Mouse (Mus musculus) heart, adult 2 months (tissue): Measurements from ENCODE around the gene Erich6b. TPM values are rescaled to one million over a fixed set of nuclear protein-coding genes. Genes with fewer than 3 reads are reported as not detected.

Experiments used
- DNase-seq, 2 experiments: peaks; one replicate each; pipeline ENCODE4 v3.0.0; 2021
- H3K27ac ChIP-seq: fragments of 200-600 bp; 2 replicates; pipeline ENCODE4 v1.8.1; 2022
- H3K27me3 ChIP-seq: fragments of 200-500 bp; 2 replicates; pipeline ENCODE4 v1.6.1; 2012; ENCODE audit warnings: mild to moderate bottlenecking, low read length, inconsistent platforms, mixed read lengths; ENCODE audit not compliant: control insufficient read depth, insufficient read depth
- H3K36me3 ChIP-seq: fragments of 200-500 bp; 2 replicates; pipeline ENCODE4 v1.6.1; 2012; ENCODE audit warnings: low read length, inconsistent platforms; ENCODE audit not compliant: control insufficient read depth, insufficient read depth
- H3K4me1 ChIP-seq: fragments of 200-500 bp; 2 replicates; pipeline ENCODE4 v1.6.1; 2011; ENCODE audit warnings: low read length; ENCODE audit not compliant: control insufficient read depth, insufficient read depth
- H3K4me3 ChIP-seq: fragments of 200-600 bp; 2 replicates; pipeline ENCODE4 v1.8.1; 2022
- H3K79me2 ChIP-seq: fragments of 200-500 bp; replicated peaks from 2 replicates; pipeline ENCODE4 v1.6.1; 2012; ENCODE audit warnings: mild to moderate bottlenecking, inconsistent platforms, low read length, moderate library complexity, mixed read lengths; ENCODE audit not compliant: control insufficient read depth, insufficient read depth
- H3K9ac ChIP-seq: fragments of 200-500 bp; 2 replicates; pipeline ENCODE4 v1.6.1; 2012; ENCODE audit warnings: low read depth, mild to moderate bottlenecking, control low read depth, inconsistent platforms, low read length, mixed read lengths
- CTCF ChIP-seq: fragments of 200-600 bp; IDR thresholded peaks from 2 replicates; pipeline ENCODE4 v1.8.1; 2022; ENCODE audit warnings: antibody characterized with exemption, mild to moderate bottlenecking, moderate library complexity
- EP300 ChIP-seq: fragments of 200-500 bp; IDR thresholded peaks from 2 replicates; pipeline ENCODE4 v1.6.1; 2011; ENCODE audit warnings: low read depth, low read length, control low read depth; ENCODE audit not compliant: insufficient read depth
- POLR2A ChIP-seq: fragments of 200-500 bp; IDR thresholded peaks from 2 replicates; pipeline ENCODE4 v1.6.1; 2011; ENCODE audit warnings: mild to moderate bottlenecking, low read depth, low read length, control low read depth; ENCODE audit not compliant: insufficient read depth
- WGBS: fragments of 180-500 bp; shearing (Covaris S2); methylation state at CpG from one replicate; pipeline ENCODE4 v1.1.7; 2018; 5-methylcytosine and 5-hydroxymethylcytosine counted together
- intact Hi-C: fragments of 180-260 bp; cut with DNase I; formaldehyde crosslinking; loops from one replicate; pipeline ENCODE4 v1.15.1; 2025
- polyA plus RNA-seq: library from polyadenylated mRNA; depleted of rRNA; stranded (reverse); fragments of >200 nt; gene quantifications from 2 replicates; pipeline ENCODE4 v1.2.3, GENCODE M21; 2012; rRNA removed
- total RNA-seq, 2 experiments: library from RNA; stranded (reverse); gene quantifications; 2 replicates each; pipeline ENCODE4 v1.2.3; 2021

Gene Erich6b
- total and polyA plus RNA-seq, 3 experiments = not detected

DNA sequence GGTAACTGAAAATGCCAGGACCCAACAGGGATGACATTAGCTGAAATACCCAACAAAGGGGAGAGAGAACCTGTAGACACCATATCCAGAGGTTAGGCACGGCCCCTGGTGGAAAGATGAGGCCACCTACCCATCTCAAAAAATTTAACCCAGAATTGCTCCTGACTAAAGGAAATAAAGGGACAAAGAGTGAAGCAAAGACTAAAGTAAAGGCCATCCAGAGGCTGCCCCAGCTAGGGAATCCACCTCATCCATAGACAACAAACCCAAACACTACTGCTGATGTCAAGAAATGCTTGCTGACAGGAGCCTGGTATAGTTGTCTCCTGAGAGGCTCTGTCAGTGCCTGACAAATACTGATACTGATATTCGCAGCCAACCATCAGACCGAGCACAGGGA, 69.7 kb downstream of the Erich6b start:
- no peak for TF ChIP-seq EP300
- no peak for TF ChIP-seq POLR2A
- TF ChIP-seq CTCF = no peak
- Histone ChIP-seq H3K9ac (no peak overlapping the region), H3K4me3 (no peak overlapping the region), H3K36me3 (peaks cover 6% of the 10 kb centered on the region), H3K27ac (no peak overlapping the region), H3K27me3 (no peaks in the 10 kb centered on the region), H3K4me1 (no peaks in the 10 kb centered on the region), H3K79me2 (no peaks in the 10 kb centered on the region)
- DNase-seq = no peak
- intact Hi-C loops = no loop called here
- WGBS = 97% methylated on average over 3 of the region's 3 CpGs

DNA sequence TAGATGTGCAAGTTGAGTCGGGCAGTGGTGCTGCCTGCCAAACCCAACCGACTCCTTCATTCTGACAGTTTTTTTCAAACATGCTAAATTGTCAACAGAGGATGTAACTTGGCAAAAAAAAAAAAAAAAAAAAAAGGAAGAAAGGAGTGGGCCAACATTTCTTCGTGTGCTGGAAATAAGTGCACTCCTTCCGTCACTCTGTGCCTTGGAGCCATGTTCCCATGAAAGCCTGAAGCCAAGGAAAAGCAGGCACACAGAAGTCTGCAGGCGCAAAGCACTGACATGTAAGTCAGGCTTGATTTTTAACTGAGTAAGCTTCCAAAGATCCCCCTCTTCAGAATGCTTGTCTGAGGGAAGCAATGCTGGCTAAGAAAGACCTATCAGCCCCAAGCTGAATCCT, 70.6 kb downstream of the Erich6b start:
- intact Hi-C loops = no loop called here
- 79% methylated on average over 5 of the region's 5 CpGs for WGBS
- no peaks in the 10 kb centered on the region for H3K4me1 ChIP-seq
- H3K79me2 ChIP-seq = no peaks in the 10 kb centered on the region
- TF ChIP-seq POLR2A (no peak), CTCF (no peak), EP300 (no peak)
- no peak for DNase-seq
- H3K27ac ChIP-seq = no peak overlapping the region
- no peaks in the 10 kb centered on the region for H3K27me3 ChIP-seq
- peaks cover 2% of the 10 kb centered on the region for H3K36me3 ChIP-seq
- H3K9ac ChIP-seq = no peak overlapping the region
- H3K4me3 ChIP-seq = no peak overlapping the region

DNA sequence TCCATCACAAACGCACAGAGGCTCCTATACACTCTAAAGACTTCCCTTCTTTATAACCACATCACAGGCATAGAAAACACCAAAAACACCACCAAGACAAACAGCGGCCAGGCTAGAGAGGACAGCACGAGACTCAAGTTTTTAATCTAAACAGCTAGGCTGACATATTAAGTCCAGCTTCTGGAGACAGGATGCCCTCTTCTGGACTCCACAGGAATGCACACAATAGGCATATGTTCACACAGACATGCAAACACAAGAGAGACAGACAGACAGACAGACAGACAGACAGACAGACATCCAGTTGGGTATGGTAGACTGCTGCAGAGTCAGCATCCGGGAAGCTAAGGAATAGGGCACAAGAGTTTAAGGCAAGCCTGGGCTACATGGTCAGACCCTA, 71.6 kb downstream of the Erich6b start:
- H3K79me2 ChIP-seq = no peaks in the 10 kb centered on the region
- TF ChIP-seq CTCF (0 out of 2 replicates have a peak, but pooled peaks have one; percentile 10), POLR2A (no peak)
- WGBS = 84% methylated on average over 4 of the region's 4 CpGs
- no peak overlapping the region for H3K27ac ChIP-seq
- no peak overlapping the region for H3K4me3 ChIP-seq
- intact Hi-C loops = no loop called here
- no peaks in the 10 kb centered on the region for H3K4me1 ChIP-seq
- DNase-seq = no peak
- H3K27me3 ChIP-seq = no peaks in the 10 kb centered on the region
- H3K36me3 ChIP-seq = peaks cover 2% of the 10 kb centered on the region
- no peak overlapping the region for H3K9ac ChIP-seq

DNA sequence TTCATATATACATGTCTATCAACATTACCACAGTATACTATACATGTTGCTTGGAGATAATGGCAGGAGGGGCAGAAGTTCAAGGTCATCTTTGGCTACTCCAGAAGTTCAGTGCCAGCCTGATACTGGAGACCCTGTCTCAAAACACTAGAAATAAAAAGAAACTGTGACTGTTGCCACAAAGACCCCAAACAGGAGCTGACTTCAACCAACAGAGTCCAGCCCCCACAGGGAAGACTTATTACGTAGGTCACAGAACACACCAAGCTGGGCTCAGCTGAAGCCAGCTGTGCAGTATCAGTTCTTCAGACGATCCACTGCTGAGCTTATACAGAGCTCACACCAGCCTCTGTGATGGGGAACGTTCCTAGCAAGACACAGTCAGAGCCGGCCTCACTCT, 74.4 kb downstream of the Erich6b start:
- intact Hi-C loops = no loop called here
- no peak for TF ChIP-seq POLR2A
- no peak for TF ChIP-seq EP300
- no peak for TF ChIP-seq CTCF
- WGBS = 86% methylated on average over 4 of the region's 4 CpGs
- Histone ChIP-seq H3K36me3 (peaks cover 11% of the 10 kb centered on the region), H3K4me3 (no peak overlapping the region), H3K79me2 (no peaks in the 10 kb centered on the region), H3K27me3 (no peaks in the 10 kb centered on the region), H3K4me1 (peaks cover 3% of the 10 kb centered on the region; the same call in 1 of the 2 replicates), H3K9ac (no peak overlapping the region), H3K27ac (no peak overlapping the region)
- no peak for DNase-seq

Other genes with a start within 250 kb of the Erich6b start
- not detected for gene Siah3, start 186.3 kb upstream of the Erich6b start, total RNA-seq
- 0.02 TPM in 1 of 2 replicates, not detected in the other for gene Siah3, start 186.3 kb upstream of the Erich6b start, polyA plus RNA-seq
- gene Spert, start 49.1 kb upstream of the Erich6b start, total RNA-seq = not detected
- 0.16 and 0.38 TPM in 2 replicates for gene Spert, start 49.1 kb upstream of the Erich6b start, polyA plus RNA-seq
- gene Cog3, start 112.3 kb downstream of the Erich6b start, total RNA-seq = 10 to 100 TPM; 13.1 to 14.0 TPM
- 6.0 and 11.7 TPM in 2 replicates for gene Cog3, start 112.3 kb downstream of the Erich6b start, polyA plus RNA-seq
- gene Slc25a30, start 144.8 kb downstream of the Erich6b start, total RNA-seq = 10 to 100 TPM; 13.9 to 15.2 TPM
- 6.3 and 7.2 TPM in 2 replicates for gene Slc25a30, start 144.8 kb downstream of the Erich6b start, polyA plus RNA-seq
- 1,000 to 10,000 TPM; 2,957 to 3,343 TPM for gene Tpt1, start 202.8 kb downstream of the Erich6b start, total RNA-seq
- gene Tpt1, start 202.8 kb downstream of the Erich6b start, polyA plus RNA-seq = 1,003 and 1,026 TPM in 2 replicates